Mouse (Mus musculus) CH12.LX (cell line): ENCODE measurements around the gene Gm3376. TPM values are rescaled to one million over a fixed set of nuclear protein-coding genes. Genes with fewer than 3 reads are reported as not detected.
"Not testable (repeated sequence)": the region's sequence is repeated elsewhere in the genome, so short reads cannot be mapped to it uniquely, and the experiment has no call there.

Experiments
- DNase-seq: peaks from one replicate; pipeline ENCODE4 v3.0.0-alpha.2; 2013; ENCODE audit errors: extremely low read depth
- H3K27ac ChIP-seq: 2 replicates; pipeline ENCODE4 v1.5.1; 2012; ENCODE audit warnings: low read depth, mild to moderate bottlenecking, control low read depth, moderate library complexity; ENCODE audit not compliant: insufficient read depth
- H3K27me3 ChIP-seq: replicated peaks from 2 replicates; pipeline ENCODE3; 2012; ENCODE audit warnings: inconsistent platforms
- H3K36me3 ChIP-seq, 2 experiments: replicated peaks in 1 of 2; 2 replicates each; pipeline versions ENCODE3 to v1.6.1; 2012; ENCODE audit warnings: inconsistent platforms in 1 of 2, low read length in 1 of 2, mild to moderate bottlenecking in 1 of 2, mixed read lengths in 1 of 2, moderate library complexity in 1 of 2; ENCODE audit not compliant: control insufficient read depth in 1 of 2, insufficient read depth in 1 of 2
- H3K4me1 ChIP-seq, 2 experiments: 2 replicates each; pipeline ENCODE4 v1.6.1; 2012; ENCODE audit warnings: inconsistent platforms in 1 of 2, moderate library complexity in 1 of 2; ENCODE audit not compliant: insufficient read depth in 2 of 2, control insufficient read depth in 1 of 2
- H3K4me2 ChIP-seq: 2 replicates; pipeline ENCODE4 v1.6.1; 2012; ENCODE audit warnings: low read depth, mild to moderate bottlenecking, control low read depth; ENCODE audit not compliant: poor library complexity, insufficient read depth, severe bottlenecking
- H3K4me3 ChIP-seq, 3 experiments: fragments of 150-350 bp in 1 of 3; sonication (generic) in 1 of 3; replicated peaks in 1 of 3; 2 replicates each; pipeline versions ENCODE3 to v1.5.1; 2011 to 2012; ENCODE audit warnings: low read depth in 2 of 3, low read length in 2 of 3, mild to moderate bottlenecking in 2 of 3, moderate library complexity in 2 of 3, control low read depth in 1 of 3, improper control_type of control experiment in 1 of 3, inconsistent platforms in 1 of 3, mixed read lengths in 1 of 3; ENCODE audit not compliant: poor library complexity in 1 of 3
- H3K79me2 ChIP-seq: replicated peaks from 2 replicates; pipeline ENCODE4 v1.6.1; 2012; ENCODE audit warnings: mild to moderate bottlenecking, moderate library complexity; ENCODE audit not compliant: control insufficient read depth, poor library complexity, insufficient read depth, severe bottlenecking; ENCODE audit errors: extremely low read depth
- H3K9ac ChIP-seq: 2 replicates; pipeline ENCODE4 v1.6.1; 2012; ENCODE audit warnings: low read depth, mild to moderate bottlenecking, control low read depth, moderate library complexity; ENCODE audit not compliant: insufficient read depth
- H3K9me3 ChIP-seq: replicated peaks from 2 replicates; pipeline ENCODE3; 2012; ENCODE audit warnings: low read length, inconsistent platforms, mixed read lengths
- dilution Hi-C: fragments of 300-500 bp; cut with MboI; formaldehyde crosslinking; loops from 2 replicates; pipeline ENCODE4 v1.14.3; 2020; ENCODE audit warnings: low sequenced_read_pairs; ENCODE audit not compliant: extremely low pct_unique_long_range_greater_than_20kb, extremely low pct_ligation_motif_present
- in situ Hi-C: fragments of 300-500 bp; cut with MboI; formaldehyde crosslinking; loops from 3 replicates; pipeline ENCODE4 v1.14.3; 2019; ENCODE audit warnings: low sequenced_read_pairs, low pct_ligation_motif_present, low pct_unique_long_range_greater_than_20kb, mixed read lengths
- polyA plus RNA-seq: library from polyadenylated mRNA; unstranded; fragments of >175 nt; gene quantifications from 2 replicates; pipeline ENCODE4 v1.2.1, GENCODE M21; 2012; ENCODE audit warnings: low read depth; ENCODE audit not compliant: insufficient read length
- total RNA-seq, 2 experiments: library from RNA; depleted of rRNA; stranded (reverse); fragments of 300-350 nt in 1 of 2; fragments of >200 nt in 1 of 2; gene quantifications; 2 replicates each; pipeline ENCODE4 v1.2.3; 2012 to 2014

Gene Gm3376
- total RNA-seq (2012; rRNA removed) (not detected in 2 replicates), total RNA-seq (2014; rRNA removed) (not detected in 2 replicates), polyA plus RNA-seq (not detected in 2 replicates)

DNA sequence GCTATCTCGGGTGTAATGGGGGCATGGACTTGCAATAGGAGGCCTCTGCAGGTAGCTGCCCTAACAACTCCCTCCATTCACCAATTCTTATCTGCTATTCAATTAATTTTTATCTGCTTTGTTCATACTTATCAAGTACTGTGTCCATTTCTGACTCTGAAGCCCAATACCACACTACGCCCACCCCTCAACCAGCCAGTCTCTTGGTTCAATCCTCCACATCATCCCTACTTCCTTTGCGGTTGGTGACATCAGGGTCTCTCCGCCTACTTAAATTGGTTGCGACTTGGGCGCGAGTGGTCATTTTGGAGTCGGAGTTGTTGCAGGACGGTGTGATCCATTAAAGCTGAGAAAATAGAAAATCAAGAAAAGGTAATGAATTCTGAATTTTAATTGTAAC, at the start of gene Gm3376:
Gm3376 (plus strand) TSS at position 301 of the 400 bp plus-strand sequence.
- DNase-seq, H3K9ac ChIP-seq, H3K27ac ChIP-seq, H3K27me3 ChIP-seq, H3K79me2 ChIP-seq, H3K4me2 ChIP-seq, in situ Hi-C loops, H3K4me3 ChIP-seq, H3K4me1 ChIP-seq, H3K36me3 ChIP-seq, H3K9me3 ChIP-seq, dilution Hi-C loops: not testable (repeated sequence)
